Mouse (Mus musculus): ENCODE results near the gene Ptpn6.
A peak's percentile ranks its signal among the peaks of the same experiment; 100 is the strongest.

Gene Ptpn6

DNA sequence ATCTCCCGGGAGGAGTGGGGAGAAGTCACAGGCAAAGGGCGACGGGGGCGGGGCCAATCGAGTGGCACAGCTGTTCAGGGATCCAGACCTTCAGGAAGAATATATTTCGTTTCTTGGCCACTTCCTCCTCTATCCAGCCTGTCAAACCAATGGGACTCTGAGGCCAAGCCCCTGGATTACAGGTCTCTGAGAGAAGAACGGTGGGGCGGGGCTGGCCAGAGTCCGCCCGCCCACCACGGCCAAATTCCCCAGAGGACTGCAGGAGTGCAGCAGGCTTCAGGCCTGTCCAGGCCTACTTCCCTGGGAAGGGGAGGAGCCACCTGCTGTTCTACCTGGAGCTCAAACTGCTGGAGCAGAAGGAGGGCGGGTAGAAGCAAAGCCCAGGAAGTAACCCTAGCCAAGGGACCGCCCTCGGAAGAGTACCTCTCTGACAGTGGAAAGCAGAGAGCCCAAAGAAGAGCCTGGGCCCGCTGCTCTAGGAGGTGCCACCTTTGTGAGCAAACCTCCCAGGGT, at the start of gene Ptpn6:
Gene Ptpn6 (minus strand): TSS at position 204 of the 513 bp plus-strand sequence.
- no peak for DNase-seq (ENCODE audit: low spot score in 2 of 2)

DNA sequence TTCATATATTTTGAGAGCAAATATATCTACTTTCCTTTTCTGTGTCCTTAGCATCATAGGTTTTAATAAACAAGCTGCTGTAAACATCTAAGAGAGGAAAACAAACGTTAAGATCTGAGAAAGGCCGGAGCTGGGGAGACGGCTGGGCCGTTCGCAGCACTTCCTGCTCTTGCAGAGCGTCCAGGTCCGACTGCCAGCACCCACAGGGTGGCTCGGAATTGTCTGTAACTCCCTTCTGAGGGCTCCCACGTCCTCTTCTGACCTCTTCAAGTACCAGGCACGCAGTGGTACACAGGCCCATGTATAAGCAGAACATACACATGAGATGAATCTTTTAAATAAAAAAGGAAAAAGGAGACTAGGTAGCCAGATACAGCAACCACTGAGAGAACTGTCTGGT, 49.2 kb upstream of the Ptpn6 start:
- no peak for DNase-seq (ENCODE audit: low spot score in 2 of 2)

DNA sequence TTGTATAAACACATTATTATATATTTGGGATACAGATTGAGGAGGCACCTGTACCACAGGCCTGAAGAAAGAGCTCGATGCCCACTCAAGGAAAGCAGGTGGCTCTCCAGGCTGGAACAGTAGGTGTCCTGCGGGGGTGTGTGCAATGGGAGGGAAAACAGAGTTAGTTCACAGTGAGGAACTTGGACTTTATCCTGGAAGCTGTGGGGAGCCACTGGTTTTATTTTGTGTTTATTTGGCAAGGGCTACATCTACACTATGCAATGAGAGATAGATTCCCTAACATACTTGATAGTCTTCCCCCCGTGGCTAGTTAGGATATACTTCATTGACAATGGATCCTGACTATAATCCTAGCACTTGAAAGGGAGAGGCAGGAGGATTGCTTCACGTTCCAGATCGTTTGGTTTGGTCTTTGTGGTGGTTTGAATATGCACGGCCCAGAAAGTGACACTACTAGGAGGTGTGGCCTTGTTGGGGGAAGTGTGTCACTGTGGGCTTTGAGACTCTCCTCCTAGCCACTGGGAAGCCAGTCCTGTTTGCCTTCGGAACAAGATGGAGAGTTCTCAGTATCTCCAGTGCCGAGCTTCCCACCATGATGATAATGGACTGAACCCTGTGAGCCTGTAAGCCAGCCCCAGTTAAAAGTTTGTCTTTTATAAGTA, 48.4 kb upstream of the Ptpn6 start:
- no peak for DNase-seq (ENCODE audit: low spot score in 2 of 2)

DNA sequence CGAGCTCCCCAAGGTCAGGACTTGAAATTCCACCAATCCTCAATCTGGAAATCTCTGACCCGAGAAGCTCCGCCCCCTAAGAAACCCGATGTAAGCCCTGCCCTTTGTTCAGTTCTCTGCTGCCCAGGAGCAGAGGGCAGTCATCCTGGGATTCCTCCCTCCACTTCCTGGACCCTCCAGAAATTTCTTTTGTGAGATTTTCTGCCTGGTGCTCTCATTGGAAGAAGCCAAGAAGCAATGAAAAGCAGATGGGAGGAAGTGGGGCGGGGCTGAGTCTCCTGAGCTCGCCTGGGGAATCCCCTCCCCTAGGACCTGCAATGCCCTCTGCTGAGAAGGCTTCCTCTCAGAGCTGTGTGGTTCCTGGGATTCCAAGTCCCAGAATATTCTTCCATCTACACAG, 43.9 kb upstream of the Ptpn6 start:
- no peak for DNase-seq (ENCODE audit: low spot score in 2 of 2)

GRCm38 (mm10) chr6:124780917-124781316, 42.4 kb upstream of the Ptpn6 start:
- DNase-seq (ENCODE audit: low spot score in 2 of 2) = no peak

GRCm38 (mm10) chr6:124779984-124780416, 41.5 kb upstream of the Ptpn6 start:
- no peak for DNase-seq (ENCODE audit: low spot score in 2 of 2)

DNA sequence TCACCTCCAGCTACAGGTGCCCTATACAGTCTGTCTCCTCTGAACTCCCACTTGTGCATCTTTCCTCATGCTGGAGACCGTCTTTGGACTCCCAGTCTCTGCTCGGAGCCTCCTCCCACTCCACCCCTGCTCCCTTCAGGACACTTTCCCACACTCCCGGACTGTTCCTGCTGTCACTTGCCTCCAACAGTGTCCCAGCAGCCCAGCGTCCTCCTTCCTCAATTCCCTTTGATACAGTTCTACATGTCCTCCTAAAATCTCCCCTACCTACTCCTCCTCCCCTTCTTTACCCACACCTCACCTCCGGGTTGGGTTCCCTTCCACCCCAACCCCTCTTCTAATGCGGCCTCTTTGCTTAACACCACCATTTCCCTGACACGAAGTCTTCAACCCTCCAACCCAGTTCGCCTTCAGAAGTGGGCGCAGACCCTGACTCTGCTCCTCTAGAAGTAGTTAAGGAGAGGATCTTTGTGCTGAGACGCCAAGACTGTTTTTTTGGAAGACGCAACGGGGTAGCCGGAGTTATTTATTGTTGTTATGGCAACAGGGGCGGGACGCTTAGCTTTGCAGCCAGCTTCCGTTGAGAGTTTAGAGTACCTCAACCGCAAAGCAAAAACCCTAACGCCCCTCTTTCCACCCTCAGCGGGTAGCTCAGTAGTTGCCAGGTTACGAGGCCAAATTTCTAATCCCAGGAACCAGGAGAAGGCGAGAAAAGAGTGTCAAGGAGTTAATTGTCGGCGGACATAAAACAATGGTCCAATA, 40.9 kb upstream of the Ptpn6 start, which contains the start of gene Lrrc23:
Gene Lrrc23 (minus strand): TSS at position 506 of the 762 bp plus-strand sequence.
- DNase-seq (ENCODE audit: low spot score in 2 of 2) = no peak

DNA sequence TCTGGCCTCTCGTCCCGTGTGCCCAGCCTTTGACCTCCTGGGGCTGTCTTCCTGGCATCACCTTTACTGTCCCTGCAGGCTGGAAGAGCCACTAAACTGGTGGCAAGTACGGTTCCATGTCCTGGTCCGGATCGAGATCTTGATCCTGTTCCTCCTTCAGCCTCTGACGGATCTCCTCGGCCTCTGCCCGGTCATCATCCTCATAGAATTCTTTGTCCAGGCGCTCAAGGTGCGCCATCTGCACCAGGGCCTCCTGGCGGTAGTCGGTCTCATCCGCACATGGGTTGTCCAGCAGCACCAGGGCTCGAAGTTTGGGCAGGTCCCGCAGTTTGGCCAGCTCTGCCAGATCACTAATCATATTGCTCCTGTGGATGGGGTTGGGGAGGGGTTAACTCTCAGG, 32.0 kb upstream of the Ptpn6 start:
- DNase-seq (ENCODE audit: low spot score in 2 of 2) = no peak

DNA sequence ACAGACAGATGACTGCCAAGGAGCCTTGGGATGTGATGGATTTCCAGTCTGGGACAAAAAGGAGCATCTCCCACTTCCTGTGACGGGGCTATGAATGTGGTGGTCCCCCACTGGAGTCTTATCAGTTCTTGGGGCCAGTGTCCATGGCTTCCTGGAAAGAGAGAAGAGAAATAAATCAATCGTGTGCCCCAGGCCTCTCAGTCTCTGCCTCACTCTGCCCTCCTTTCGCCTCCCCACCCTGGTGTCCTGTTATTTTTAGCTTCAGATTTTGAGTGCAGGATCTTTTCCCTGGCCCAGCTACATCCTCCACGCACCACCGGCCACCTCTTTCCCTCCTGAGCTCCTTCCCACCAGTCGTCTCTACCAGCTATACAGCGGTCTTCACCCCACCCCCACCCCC, 31.5 kb upstream of the Ptpn6 start:
- no peak for DNase-seq (ENCODE audit: low spot score in 2 of 2)

DNA sequence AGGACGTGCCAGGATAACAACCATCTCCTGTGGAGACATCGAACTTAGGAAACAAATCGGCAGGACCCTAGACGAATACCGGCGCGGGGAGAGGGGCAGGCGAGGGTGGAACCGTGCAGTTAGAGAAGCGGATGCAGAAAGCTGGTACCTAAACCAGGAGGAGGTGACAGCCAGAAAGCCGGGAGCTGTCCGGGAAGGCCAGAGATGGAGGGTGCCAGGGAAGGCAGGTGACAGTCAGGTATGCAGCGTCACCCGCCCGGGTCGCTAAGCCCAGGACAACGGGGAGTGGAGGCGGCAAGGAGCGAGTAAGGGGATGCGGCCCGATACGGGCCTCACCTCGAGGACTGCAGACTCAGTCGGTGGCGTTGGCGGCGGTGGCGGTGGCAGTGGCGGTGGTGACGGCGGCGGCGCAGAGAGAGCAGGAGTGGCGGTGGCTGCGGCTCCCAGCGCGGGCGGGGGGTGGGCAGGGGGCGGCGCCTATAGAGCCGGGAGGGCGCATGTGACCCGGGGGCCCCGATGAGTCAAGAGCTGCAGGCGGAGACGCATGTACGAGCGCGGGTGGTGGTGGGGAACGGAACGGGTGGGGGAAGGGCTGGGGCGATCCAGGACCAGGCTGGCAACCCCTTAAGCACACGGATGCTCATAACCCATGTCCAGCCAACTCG, 30.7 kb upstream of the Ptpn6 start, which contains the start of gene Eno2:
Gene Eno2 (minus strand): TSS at position 573 of the 665 bp plus-strand sequence.
- DNase-seq (ENCODE audit: low spot score in 2 of 2) = peak; percentile 72 to 73

GRCm38 (mm10) chr6:124768704-124769044, 30.2 kb upstream of the Ptpn6 start:
- no peak for DNase-seq (ENCODE audit: low spot score in 2 of 2)

DNA sequence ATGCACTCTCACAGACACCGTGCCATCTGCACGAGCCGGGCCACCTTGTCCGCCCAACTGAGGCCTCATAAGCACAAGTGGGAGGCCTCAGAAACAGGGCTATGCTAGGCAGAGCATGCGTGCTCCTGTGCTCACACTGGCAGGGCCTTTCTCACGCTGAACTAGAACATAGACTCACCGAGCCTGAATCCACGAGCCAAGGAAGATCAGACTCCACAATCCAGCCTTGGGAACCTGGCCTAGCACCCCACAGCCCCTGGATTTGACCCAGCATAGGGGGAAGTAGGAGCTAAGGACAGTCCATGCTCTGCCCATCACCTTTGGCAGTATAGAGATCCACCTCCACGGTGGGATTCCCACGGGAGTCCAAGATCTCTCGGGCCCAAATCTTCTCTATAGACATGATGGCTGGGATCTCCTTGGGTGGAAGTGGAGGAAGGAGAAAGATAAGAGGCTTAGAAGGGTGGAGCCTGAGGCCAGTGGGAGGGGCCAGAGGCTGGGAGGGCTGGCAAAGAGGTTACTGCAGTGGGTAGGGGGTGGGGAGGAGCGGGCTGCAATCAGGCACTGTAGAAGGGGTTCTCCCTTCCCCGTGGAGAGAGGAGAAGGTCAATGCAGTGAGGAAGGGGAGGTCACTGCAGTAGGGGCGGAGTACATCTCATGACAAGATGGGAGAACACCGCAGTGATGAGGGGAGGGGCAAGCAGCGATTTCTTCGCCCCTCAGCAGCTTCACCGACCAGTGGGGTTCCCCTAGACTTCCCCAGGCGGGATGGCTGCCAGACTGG, 29.6 kb upstream of the Ptpn6 start:
- peak in 1 of 2 experiments; percentile 59 for DNase-seq (ENCODE audit: low spot score in 2 of 2)

- no peak for DNase-seq (ENCODE audit: low spot score in 2 of 2)
Measured at GRCm38 (mm10) chr6:124767536-124767919, 29.0 kb upstream of the Ptpn6 start.

DNA sequence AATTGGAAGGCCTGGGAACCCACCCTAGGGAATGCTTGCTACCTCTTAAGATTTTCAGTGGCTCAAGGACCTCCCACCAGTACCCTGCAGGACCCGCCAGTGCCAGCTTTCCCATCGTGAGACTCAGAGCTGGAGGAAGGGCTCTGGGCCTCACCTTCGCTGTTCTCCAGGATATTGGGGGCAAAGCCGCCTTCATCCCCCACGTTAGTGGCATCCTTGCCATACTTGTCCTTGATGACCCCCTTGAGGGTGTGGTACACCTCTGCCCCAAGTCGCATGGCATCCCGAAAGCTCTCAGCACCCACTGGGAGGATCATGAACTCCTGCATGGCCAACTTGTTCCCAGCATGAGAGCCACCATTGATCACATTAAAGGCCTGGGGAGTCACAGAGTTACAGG, 27.4 kb upstream of the Ptpn6 start:
- no peak for DNase-seq (ENCODE audit: low spot score in 2 of 2)

GRCm38 (mm10) chr6:124759259-124759658, 20.7 kb upstream of the Ptpn6 start:
- DNase-seq (ENCODE audit: low spot score in 2 of 2) = peak in 1 of 2 experiments; percentile 74

- no peak for DNase-seq (ENCODE audit: low spot score in 2 of 2)
Measured at GRCm38 (mm10) chr6:124758849-124759232, 20.3 kb upstream of the Ptpn6 start.

GRCm38 (mm10) chr6:124757909-124758848, 19.7 kb upstream of the Ptpn6 start:
- peak in 1 of 2 experiments; percentile 57 for DNase-seq (ENCODE audit: low spot score in 2 of 2)

DNA sequence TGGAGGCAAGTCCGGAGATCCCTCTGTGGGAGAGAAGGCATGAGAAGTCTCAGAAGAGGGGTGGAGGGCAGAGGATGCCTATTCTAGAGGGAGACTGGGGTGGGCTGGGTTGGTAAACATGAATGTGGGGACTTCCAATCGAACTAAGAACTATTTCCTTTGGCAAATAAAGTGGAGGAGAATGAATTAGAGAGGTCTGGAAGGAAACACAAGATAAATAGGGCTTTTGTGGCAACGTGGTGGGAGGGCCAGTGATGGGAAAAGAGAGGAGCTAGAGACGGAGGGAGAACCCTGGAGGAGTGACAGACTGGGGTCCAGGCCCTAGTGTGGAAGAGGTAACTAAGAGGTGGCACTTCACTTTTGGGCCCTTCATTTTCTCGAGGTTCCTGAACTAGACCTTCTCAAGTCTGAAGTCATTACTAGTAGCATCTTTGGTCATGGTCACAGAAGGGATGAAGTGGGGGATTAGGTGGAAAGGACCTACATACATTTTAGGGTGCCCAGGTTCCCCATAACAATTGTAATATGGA, 18.9 kb upstream of the Ptpn6 start:
- no peak for DNase-seq (ENCODE audit: low spot score in 2 of 2)

- DNase-seq (ENCODE audit: low spot score in 2 of 2) = peak in 1 of 2 experiments; percentile 84
Measured at GRCm38 (mm10) chr6:124756652-124757350, 18.3 kb upstream of the Ptpn6 start.

Data from frontal cortex, postnatal 10 days (tissue).